Mouse (Mus musculus): ENCODE data around the gene U90926.

DNA sequence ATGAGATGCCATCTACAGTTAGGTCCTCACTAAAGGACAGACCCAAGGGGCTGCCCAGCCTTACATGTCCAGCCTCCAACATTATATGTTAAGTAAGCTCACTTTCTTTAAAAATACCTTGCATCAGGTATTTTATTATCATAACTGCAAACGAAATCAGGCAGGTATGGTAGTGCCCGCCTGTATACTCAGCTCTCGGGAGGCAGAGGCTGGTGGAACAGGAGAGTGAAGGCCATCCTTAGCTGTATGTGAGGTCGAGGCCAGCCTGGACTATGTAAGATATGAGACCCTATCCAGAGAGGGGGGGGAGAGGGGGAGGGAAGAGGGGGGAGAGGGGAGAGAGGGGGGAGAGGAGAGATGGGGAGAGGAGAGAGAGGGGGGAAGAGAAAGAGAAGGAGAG lies 18.2 kb upstream of the U90926 start:
- TF ChIP-seq CTCF (IDR thresholded peaks at IDR 0.05) (no peak), EP300 (IDR thresholded peaks at IDR 0.05) (no peak)

Data from lung, postnatal 0 days (tissue).